Mouse (Mus musculus) heart, adult 2 months (tissue): ENCODE measurements at regions not wholly inside any gene's neighbourhood (a gene's known extent, or its start where the extent isn't known, plus 50 kb on each side); places are given as distances from the start of the nearest gene placed in this dataset.

Experiments
- DNase-seq, 2 experiments: peaks; one replicate each; pipeline ENCODE4 v3.0.0; 2021
- H3K27ac ChIP-seq: fragments of 200-600 bp; 2 replicates; pipeline ENCODE4 v1.8.1; 2022
- H3K27me3 ChIP-seq: fragments of 200-500 bp; 2 replicates; pipeline ENCODE4 v1.6.1; 2012; ENCODE audit warnings: mild to moderate bottlenecking, low read length, inconsistent platforms, mixed read lengths; ENCODE audit not compliant: control insufficient read depth, insufficient read depth
- H3K36me3 ChIP-seq: fragments of 200-500 bp; 2 replicates; pipeline ENCODE4 v1.6.1; 2012; ENCODE audit warnings: low read length, inconsistent platforms; ENCODE audit not compliant: control insufficient read depth, insufficient read depth
- H3K4me1 ChIP-seq: fragments of 200-500 bp; 2 replicates; pipeline ENCODE4 v1.6.1; 2011; ENCODE audit warnings: low read length; ENCODE audit not compliant: control insufficient read depth, insufficient read depth
- H3K4me3 ChIP-seq: fragments of 200-600 bp; 2 replicates; pipeline ENCODE4 v1.8.1; 2022
- H3K79me2 ChIP-seq: fragments of 200-500 bp; replicated peaks from 2 replicates; pipeline ENCODE4 v1.6.1; 2012; ENCODE audit warnings: mild to moderate bottlenecking, inconsistent platforms, low read length, moderate library complexity, mixed read lengths; ENCODE audit not compliant: control insufficient read depth, insufficient read depth
- H3K9ac ChIP-seq: fragments of 200-500 bp; 2 replicates; pipeline ENCODE4 v1.6.1; 2012; ENCODE audit warnings: low read depth, mild to moderate bottlenecking, control low read depth, inconsistent platforms, low read length, mixed read lengths
- CTCF ChIP-seq: fragments of 200-600 bp; IDR thresholded peaks from 2 replicates; pipeline ENCODE4 v1.8.1; 2022; ENCODE audit warnings: antibody characterized with exemption, mild to moderate bottlenecking, moderate library complexity
- EP300 ChIP-seq: fragments of 200-500 bp; IDR thresholded peaks from 2 replicates; pipeline ENCODE4 v1.6.1; 2011; ENCODE audit warnings: low read depth, low read length, control low read depth; ENCODE audit not compliant: insufficient read depth
- POLR2A ChIP-seq: fragments of 200-500 bp; IDR thresholded peaks from 2 replicates; pipeline ENCODE4 v1.6.1; 2011; ENCODE audit warnings: mild to moderate bottlenecking, low read depth, low read length, control low read depth; ENCODE audit not compliant: insufficient read depth
- WGBS: fragments of 180-500 bp; shearing (Covaris S2); methylation state at CpG from one replicate; pipeline ENCODE4 v1.1.7; 2018; 5-methylcytosine and 5-hydroxymethylcytosine counted together
- intact Hi-C: fragments of 180-260 bp; cut with DNase I; formaldehyde crosslinking; loops from one replicate; pipeline ENCODE4 v1.15.1; 2025

DNA sequence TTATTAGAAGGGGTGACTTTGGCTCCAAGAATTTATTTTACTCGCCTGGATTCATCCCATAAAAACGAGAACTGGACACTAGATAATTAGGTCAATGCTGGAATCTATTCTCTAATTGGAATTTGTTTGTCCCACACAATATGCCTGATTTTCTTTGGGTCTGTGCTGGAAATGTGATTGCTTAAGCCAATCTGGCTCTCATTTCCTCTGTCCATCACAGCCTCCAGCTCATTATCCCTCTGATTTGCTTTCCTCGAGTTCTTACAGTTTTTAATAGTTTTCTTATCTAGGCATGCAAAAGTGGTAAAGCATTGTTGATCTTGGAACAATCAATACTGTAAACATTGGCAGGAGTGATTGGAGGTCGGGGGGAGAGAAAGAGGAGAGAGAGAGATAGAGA, 453.9 kb upstream of the Slc30a5 start:
- Histone ChIP-seq H3K27ac (no peak overlapping the region), H3K27me3 (no peaks in the 10 kb centered on the region), H3K36me3 (no peaks in the 10 kb centered on the region), H3K4me3 (no peak overlapping the region), H3K79me2 (no peaks in the 10 kb centered on the region), H3K9ac (no peak overlapping the region), H3K4me1 (no peaks in the 10 kb centered on the region)
- no peak for DNase-seq
- intact Hi-C loops: no loop called here
- no peak for TF ChIP-seq POLR2A
- TF ChIP-seq CTCF: no peak
- TF ChIP-seq EP300: no peak
- 25% methylated on average over 4 of the region's 4 CpGs for WGBS

DNA sequence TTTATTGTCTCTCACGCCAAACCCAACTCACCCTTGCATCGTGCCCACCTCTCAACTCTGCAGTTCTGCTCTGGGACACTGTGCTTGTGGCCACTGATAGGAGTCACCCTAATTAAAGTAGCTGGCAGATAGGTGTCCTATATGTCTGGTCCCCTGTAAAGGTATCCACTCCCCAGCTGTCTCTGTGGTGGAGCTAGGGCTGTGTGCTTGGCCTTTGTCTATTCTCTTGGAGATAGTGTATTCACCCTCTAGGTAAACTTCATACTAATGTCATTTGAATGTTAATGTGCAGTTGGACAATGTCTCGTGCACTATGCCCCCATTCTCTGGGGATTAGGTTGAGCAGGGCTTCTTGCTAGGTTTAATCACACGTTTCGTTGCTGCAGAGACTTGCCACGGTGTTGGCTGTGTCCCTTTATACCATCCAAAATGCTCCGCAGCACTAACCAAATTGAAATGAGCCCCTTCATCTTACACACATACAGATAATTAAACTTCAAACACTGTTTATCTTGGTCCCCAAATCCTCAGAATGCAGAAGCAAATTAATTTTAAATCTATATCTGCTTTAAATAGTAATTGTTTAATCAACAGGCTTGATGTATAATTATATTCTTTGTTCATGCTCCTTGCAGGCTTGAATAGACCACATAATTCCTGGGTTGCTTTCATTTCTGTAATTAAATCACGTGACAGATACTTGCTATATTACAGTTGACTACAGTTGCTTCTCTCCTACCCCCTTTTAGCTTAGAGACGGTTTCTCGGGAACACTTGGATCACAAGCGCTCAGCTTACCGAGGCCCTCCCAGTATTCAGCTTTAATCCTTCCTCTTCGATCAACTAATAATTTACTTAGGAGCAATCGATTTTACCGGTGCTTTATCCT, 453.0 kb upstream of the Slc30a5 start:
- Histone ChIP-seq H3K9ac (no peak overlapping the region), H3K27ac (no peak overlapping the region), H3K27me3 (no peaks in the 10 kb centered on the region), H3K79me2 (no peaks in the 10 kb centered on the region), H3K36me3 (no peaks in the 10 kb centered on the region), H3K4me3 (no peak overlapping the region), H3K4me1 (no peaks in the 10 kb centered on the region)
- no peak for DNase-seq
- TF ChIP-seq CTCF: no peak
- no peak for TF ChIP-seq EP300
- TF ChIP-seq POLR2A: no peak
- WGBS: 85% methylated on average over 15 of the region's 15 CpGs
- intact Hi-C loops: no loop called here

DNA sequence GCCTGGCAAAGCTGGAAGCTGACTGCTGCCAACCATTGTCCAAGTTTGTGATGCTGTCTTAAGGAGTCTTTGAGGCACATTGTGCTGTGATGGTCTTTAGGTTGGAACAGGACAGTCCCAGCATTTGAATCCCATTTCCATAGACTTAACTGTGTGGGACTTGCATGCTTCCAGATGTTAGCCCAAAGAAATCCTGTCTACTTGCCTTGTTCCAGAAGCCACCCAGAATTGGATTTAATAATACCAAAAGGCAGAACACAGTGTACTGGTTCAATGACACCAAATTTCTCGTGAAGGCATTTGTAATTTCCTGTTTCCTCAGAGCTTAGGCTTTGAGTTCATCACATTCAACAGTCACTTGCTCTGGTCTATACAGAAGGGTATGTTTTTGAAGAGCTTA, 444.9 kb upstream of the Slc30a5 start:
- WGBS: 45% methylated on average over 1 of the region's 1 CpGs
- H3K79me2 ChIP-seq: no peaks in the 10 kb centered on the region
- no peaks in the 10 kb centered on the region for H3K36me3 ChIP-seq
- peaks cover 5% of the 10 kb centered on the region for H3K4me1 ChIP-seq
- no peak for TF ChIP-seq POLR2A
- TF ChIP-seq CTCF: no peak
- no peak for TF ChIP-seq EP300
- intact Hi-C loops: no loop called here
- no peaks in the 10 kb centered on the region for H3K27me3 ChIP-seq
- no peak for DNase-seq
- no peak overlapping the region for H3K4me3 ChIP-seq
- H3K27ac ChIP-seq: no peak overlapping the region
- no peak overlapping the region for H3K9ac ChIP-seq

DNA sequence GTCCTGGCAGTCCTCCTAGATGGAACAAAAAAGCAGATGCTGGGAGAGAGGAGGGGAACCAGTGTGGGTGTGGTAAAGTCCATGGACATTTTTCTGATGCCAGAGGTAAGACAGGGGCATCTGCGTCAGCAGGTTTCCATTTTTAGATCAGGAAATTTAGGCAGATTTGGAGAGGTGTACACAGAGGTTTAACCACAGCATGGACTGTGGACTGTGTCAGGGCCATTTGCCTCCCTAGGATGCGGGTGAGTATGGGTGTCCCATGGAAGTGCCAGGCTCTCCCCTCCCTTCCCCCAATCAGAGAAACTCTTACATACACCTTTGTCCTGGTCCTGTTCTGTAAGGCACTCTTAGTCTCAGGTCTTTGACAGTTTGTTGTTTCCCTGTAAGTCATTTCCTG, 443.5 kb upstream of the Slc30a5 start:
- WGBS: 75% methylated on average over 2 of the region's 2 CpGs
- no peak for DNase-seq

DNA sequence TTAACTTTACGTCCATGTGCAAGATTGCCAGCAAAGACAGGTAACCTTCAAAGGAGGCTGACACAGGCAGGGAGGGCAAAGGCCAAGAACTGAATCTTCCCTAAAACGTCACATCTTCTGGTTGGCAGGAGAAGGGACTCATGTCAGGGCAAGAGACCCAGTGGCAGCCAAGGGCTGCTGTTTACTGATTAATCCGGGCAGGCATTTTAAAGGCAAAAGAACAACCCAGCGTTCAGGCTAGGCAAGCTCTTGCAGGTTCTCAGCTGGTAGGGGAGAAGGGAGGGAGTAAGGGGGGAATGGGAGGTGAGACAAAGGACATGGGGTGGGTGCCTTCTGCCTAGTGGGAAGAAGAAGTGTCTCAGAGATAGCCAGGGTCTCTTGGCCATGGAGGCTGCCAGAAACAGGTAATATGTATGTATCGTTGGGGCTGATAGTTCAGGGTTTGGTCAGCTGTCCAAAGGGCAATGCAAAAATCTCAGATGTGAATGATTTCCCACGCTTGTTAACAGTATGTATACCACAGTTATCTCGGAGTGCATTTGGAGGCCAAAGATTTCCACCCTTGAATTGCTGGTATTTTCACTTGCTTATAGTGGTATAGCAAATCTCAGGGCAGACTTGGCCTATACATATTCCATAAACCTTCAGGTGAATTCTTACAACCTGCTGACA, 441.4 kb upstream of the Slc30a5 start:
- intact Hi-C loops: no loop called here
- DNase-seq: no peak
- WGBS: 62% methylated on average over 7 of the region's 7 CpGs
- Histone ChIP-seq H3K4me3 (no peak overlapping the region), H3K4me1 (peaks cover 5% of the 10 kb centered on the region), H3K79me2 (no peaks in the 10 kb centered on the region), H3K27ac (no peak overlapping the region), H3K9ac (no peak overlapping the region), H3K27me3 (no peaks in the 10 kb centered on the region), H3K36me3 (no peaks in the 10 kb centered on the region)
- TF ChIP-seq CTCF: no peak
- TF ChIP-seq EP300: no peak
- no peak for TF ChIP-seq POLR2A

More for the DNA sequence above, 443.5 kb upstream of the Slc30a5 start:
- Histone ChIP-seq H3K4me3 (no peak overlapping the region), H3K27ac (no peak overlapping the region), H3K79me2 (no peaks in the 10 kb centered on the region), H3K9ac (no peak overlapping the region), H3K27me3 (no peaks in the 10 kb centered on the region), H3K36me3 (no peaks in the 10 kb centered on the region), H3K4me1 (peaks cover 5% of the 10 kb centered on the region)
- TF ChIP-seq EP300: no peak
- TF ChIP-seq CTCF: no peak
- TF ChIP-seq POLR2A: no peak
- intact Hi-C loops: no loop called here

DNA sequence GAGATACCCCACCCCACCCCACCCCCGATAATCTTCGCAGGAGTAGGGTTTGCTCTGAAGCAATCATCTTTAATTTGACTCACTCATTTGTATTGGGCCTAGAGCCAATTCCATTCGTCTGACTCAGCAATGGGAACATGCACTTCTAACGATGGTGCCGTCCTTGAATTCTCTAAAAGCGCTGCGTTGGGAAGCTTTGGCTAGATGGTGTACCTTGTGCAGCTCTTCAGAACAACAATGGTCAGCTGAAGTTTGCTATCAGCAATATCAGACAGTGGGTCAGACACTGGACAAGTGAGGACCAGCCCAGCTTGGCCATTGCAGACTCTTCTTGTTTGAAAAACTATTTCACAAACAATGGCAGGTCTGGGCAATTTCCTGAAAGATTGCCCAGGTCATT, 440.1 kb upstream of the Slc30a5 start:
- Histone ChIP-seq H3K79me2 (no peaks in the 10 kb centered on the region), H3K9ac (no peak overlapping the region), H3K4me1 (peaks cover 5% of the 10 kb centered on the region), H3K27me3 (no peaks in the 10 kb centered on the region), H3K27ac (no peak overlapping the region), H3K36me3 (no peaks in the 10 kb centered on the region), H3K4me3 (no peak overlapping the region)
- DNase-seq: no peak
- intact Hi-C loops: no loop called here
- TF ChIP-seq EP300 (no peak), POLR2A (no peak), CTCF (no peak)
- WGBS: 85% methylated on average over 7 of the region's 7 CpGs
